Mouse (Mus musculus) limb, embryonic 14.5 days (tissue): Measurements from ENCODE around the gene Gm7168. TPM values are rescaled to one million over a fixed set of nuclear protein-coding genes. Genes with fewer than 3 reads are reported as not detected.
"Not testable (repeated sequence)": the region's sequence is repeated elsewhere in the genome, so short reads cannot be mapped to it uniquely, and the experiment has no call there.

Source experiments
- ATAC-seq: fragments of 200-750 bp; cut with Nextera tagmentation; 2 replicates; pipeline ENCODE4 v1.8.0; 2017; ENCODE audit warnings: low read depth, moderate number of reproducible peaks, moderate TSS enrichment; ENCODE audit not compliant: low FRiP score
- DNase-seq: peaks from one replicate; pipeline ENCODE4 v3.0.0-alpha.2; 2015; ENCODE audit warnings: low spot score
- H3K27ac ChIP-seq: fragments of 300-500 bp; sonication (generic); replicated peaks from 2 replicates; pipeline ENCODE4 v1.5.1; 2014; ENCODE audit warnings: low read depth, mild to moderate bottlenecking, low read length, moderate library complexity, mixed read lengths
- H3K27me3 ChIP-seq: fragments of 300-500 bp; sonication (generic); 2 replicates; pipeline ENCODE4 v1.6.1; 2014; ENCODE audit warnings: low read length, mixed read lengths; ENCODE audit not compliant: control insufficient read depth, insufficient read depth
- H3K36me3 ChIP-seq: fragments of 300-500 bp; sonication (generic); 2 replicates; pipeline ENCODE4 v1.6.1; 2014; ENCODE audit warnings: mild to moderate bottlenecking, low read length, moderate library complexity, mixed read lengths; ENCODE audit not compliant: control insufficient read depth, insufficient read depth
- H3K4me1 ChIP-seq: fragments of 300-500 bp; sonication (generic); 2 replicates; pipeline ENCODE4 v1.6.1; 2014; ENCODE audit warnings: antibody characterized with exemption, low read length, mixed read lengths; ENCODE audit not compliant: control insufficient read depth, insufficient read depth
- H3K4me2 ChIP-seq: fragments of 300-500 bp; sonication (generic); replicated peaks from 2 replicates; pipeline ENCODE4 v1.6.1; 2014; ENCODE audit warnings: low read depth, mild to moderate bottlenecking, low read length, moderate library complexity; ENCODE audit not compliant: severe bottlenecking
- H3K4me3 ChIP-seq: fragments of 300-500 bp; sonication (generic); replicated peaks from 2 replicates; pipeline ENCODE4 v1.5.1; 2014; ENCODE audit warnings: low read length
- H3K9ac ChIP-seq: fragments of 300-500 bp; sonication (generic); 2 replicates; pipeline ENCODE4 v1.6.1; 2014; ENCODE audit warnings: mild to moderate bottlenecking, low read depth, low read length, moderate library complexity; ENCODE audit not compliant: severe bottlenecking
- H3K9me3 ChIP-seq: fragments of 300-500 bp; sonication (generic); 2 replicates; pipeline ENCODE4 v1.6.1; 2016; ENCODE audit warnings: low read length; ENCODE audit not compliant: control insufficient read depth
- POLR2A ChIP-seq: fragments of 200-500 bp; IDR thresholded peaks from 2 replicates; pipeline ENCODE4 v1.8.0; 2012; ENCODE audit warnings: inconsistent platforms, mild to moderate bottlenecking, moderate library complexity, borderline replicate concordance; ENCODE audit not compliant: insufficient read depth, insufficient read length; ENCODE audit errors: extremely low read depth
- WGBS: fragments of 180-500 bp; shearing (Covaris S2); extraction: QIAGEN DNeasy Blood & Tissue Kit; methylation state at CpG from one replicate; pipeline ENCODE4 v1.1.7; 2014; 5-methylcytosine and 5-hydroxymethylcytosine counted together
- polyA plus RNA-seq, 2 experiments: library from polyadenylated mRNA; depleted of rRNA in 1 of 2; stranded (reverse) in 1 of 2; unstranded in 1 of 2; fragments of >200 nt; fragmentation: Nextera tagmentation in 1 of 2; extraction: Ambion mirVana in 1 of 2; gene quantifications; 2 replicates each; pipeline versions ENCODE4 v1.2.1 to v1.2.3; 2012 to 2014

Gm7168 gene
- polyA plus RNA-seq, 2 experiments: 0.06 to 0.11 TPM

DNA sequence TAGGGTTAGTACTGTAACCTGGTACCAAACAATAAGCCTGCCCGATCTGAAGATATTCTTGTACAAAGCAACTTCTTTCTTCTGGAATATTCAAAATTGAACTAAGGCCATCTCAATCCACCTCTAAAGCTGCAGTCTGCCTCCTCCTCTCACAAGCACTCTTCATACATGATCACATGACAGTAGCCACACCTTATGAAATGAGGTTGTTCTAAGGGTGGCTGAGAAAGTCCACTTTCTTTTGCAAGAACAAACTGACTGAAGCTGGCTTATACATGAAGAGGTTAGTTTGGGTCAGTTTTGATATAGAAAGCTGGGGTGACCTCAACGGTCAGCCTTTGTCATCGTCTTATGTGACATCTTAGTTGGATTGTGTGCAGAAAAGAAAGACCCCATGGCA lies 14.1 kb downstream of the Gm7168 start:
- H3K27me3 ChIP-seq, H3K4me3 ChIP-seq, H3K4me2 ChIP-seq, H3K9ac ChIP-seq, H3K9me3 ChIP-seq, ATAC-seq, H3K27ac ChIP-seq, DNase-seq, H3K4me1 ChIP-seq, H3K36me3 ChIP-seq: not testable (repeated sequence)
- WGBS: 93% methylated on average over 3 of the region's 3 CpGs

DNA sequence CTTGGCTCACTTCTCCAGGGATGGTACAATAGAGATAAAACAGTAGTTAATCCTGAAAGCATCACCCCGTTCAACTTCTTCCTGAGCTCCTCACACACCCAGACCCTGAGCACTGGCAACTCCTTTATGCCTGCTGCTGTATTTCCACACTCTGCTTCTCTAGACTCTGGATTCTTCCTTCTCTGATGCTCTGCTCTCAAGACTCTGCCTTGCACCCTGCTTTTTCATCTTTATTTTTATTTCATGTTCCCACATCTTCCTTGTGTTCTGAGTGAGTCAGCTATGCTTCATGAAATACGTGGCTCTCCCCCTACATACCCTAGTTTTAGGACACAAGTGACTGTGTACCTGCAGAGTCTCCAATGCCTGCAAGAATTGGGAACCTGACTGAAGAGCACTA lies 16.9 kb downstream of the Gm7168 start:
- H3K4me2 ChIP-seq, DNase-seq, H3K27me3 ChIP-seq, H3K9me3 ChIP-seq, H3K4me1 ChIP-seq, H3K4me3 ChIP-seq, H3K36me3 ChIP-seq, ATAC-seq, H3K27ac ChIP-seq, H3K9ac ChIP-seq: not testable (repeated sequence)
- WGBS: 30% methylated on average over 1 of the region's 2 CpGs

DNA sequence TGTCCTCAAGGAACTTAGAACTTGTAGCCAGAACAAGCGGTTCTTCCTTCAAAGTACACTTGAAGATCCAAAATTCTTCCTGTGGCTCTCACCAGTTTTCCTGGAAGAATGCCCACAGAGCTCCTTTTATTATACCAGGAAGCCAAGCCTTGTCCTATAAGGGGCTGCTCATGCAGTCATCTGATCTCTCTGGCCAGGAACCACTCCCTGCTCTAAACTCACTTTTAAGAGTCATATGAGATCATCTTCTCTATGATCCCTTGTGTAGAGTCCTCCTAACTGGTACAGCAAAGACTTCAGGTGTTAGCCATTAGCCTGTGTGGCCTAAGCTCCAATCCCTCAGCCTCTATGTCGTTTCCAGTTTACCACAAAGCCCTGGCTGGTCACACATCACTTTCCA lies 21.7 kb downstream of the Gm7168 start:
- H3K4me1 ChIP-seq, H3K9ac ChIP-seq, H3K4me3 ChIP-seq, H3K9me3 ChIP-seq, H3K27me3 ChIP-seq, H3K27ac ChIP-seq, H3K36me3 ChIP-seq, ATAC-seq, DNase-seq, H3K4me2 ChIP-seq: not testable (repeated sequence)
- 43% methylated on average over 1 of the region's 2 CpGs for whole genome bisulfite sequencing

DNA sequence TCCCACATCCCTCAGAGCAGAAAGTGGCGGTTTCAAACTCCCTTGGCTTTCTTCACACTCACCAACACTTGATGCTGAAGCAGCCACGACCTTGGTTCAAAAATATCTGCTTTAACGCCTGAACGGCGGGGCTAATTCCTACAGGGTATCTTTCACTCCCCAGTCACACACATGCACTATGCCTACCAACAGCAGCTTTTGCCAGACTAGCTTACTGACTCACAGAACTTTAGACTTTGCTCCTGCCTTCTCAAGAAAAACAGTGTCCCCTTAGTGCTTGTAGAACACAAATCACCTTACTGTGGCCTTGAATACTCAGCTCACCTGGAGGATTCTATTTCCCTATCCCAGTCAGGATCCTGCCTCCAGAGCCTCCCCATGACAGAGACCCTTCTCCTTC lies 22.6 kb downstream of the Gm7168 start:
- not testable (repeated sequence) for DNase-seq, ATAC-seq

DNA sequence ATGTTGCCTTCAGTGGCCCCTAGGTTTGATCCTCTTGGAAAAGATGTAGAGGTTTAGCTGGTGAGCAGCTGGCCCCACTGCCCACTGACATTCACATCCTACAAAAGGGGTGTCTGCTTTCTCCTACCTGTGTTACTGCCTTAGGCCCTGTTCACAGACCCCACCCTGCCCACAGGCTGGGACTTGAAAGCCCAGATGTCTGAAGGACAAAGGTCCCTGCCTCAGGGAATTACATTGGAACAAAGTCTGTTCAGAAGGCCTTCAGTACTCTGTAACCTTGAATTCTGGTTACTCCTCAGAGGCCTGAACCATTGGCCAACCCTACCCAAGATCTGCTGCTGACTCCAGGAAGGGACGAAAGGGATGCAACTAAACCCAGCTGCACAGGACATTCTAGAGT lies 39.5 kb downstream of the Gm7168 start:
- no peaks in the 10 kb centered on the region for H3K9me3 ChIP-seq
- ATAC-seq (no peak), DNase-seq (no peak)
- no peaks in the 10 kb centered on the region for H3K4me1 ChIP-seq
- no peak overlapping the region for H3K4me3 ChIP-seq
- no peak for TF ChIP-seq POLR2A
- 86% methylated on average over 1 of the region's 1 CpGs for whole genome bisulfite sequencing
- no peak overlapping the region for H3K9ac ChIP-seq
- no peaks in the 10 kb centered on the region for H3K36me3 ChIP-seq
- H3K27me3 ChIP-seq: no peaks in the 10 kb centered on the region
- H3K4me2 ChIP-seq: no peak overlapping the region
- H3K27ac ChIP-seq: no peak overlapping the region

More for the DNA sequence above, 22.6 kb downstream of the Gm7168 start:
- not testable (repeated sequence) for H3K9me3 ChIP-seq, H3K27ac ChIP-seq, H3K27me3 ChIP-seq, H3K4me2 ChIP-seq, H3K9ac ChIP-seq, H3K36me3 ChIP-seq, H3K4me3 ChIP-seq, H3K4me1 ChIP-seq
- WGBS: 83% methylated on average over 3 of the region's 5 CpGs

DNA sequence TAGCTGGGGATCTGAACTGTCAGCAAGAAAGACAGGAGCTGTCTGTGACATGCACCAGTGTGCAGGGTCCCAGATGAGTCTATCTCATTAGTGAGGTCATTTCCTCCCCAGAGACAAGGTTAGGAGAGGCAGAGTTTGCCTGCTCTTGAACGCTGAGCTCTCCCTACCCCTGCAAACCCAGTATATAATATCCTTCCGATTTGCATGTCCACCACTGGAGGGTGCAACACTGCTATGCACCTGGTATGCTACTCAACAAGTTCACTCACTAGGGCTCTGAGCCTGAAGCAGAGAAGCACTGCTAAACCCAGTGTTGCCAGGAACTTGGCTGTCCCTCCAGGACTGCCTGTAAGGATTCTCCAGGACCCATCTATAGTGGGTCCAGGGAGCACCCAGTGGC lies 45.3 kb downstream of the Gm7168 start:
- not testable (repeated sequence) for H3K27me3 ChIP-seq, ATAC-seq, H3K9me3 ChIP-seq, H3K4me2 ChIP-seq, H3K9ac ChIP-seq, H3K27ac ChIP-seq, H3K4me1 ChIP-seq, DNase-seq, H3K4me3 ChIP-seq, H3K36me3 ChIP-seq
- 57% methylated on average over 2 of the region's 2 CpGs for WGBS

Other genes starting within 250 kb of the Gm7168 start
- 48.1 and 58.9 TPM in 2 replicates for gene Afdn, start 187.8 kb upstream of the Gm7168 start, polyA plus RNA-seq (2012; rRNA removed)
- 76.7 and 80.4 TPM in 2 replicates for gene Afdn, start 187.8 kb upstream of the Gm7168 start, polyA plus RNA-seq (2014; fragmentation: Nextera tagmentation; extraction: Ambion mirVana)
- gene Tcte2, start 186.5 kb upstream of the Gm7168 start, polyA plus RNA-seq (2012; rRNA removed): 4.4 and 4.6 TPM in 2 replicates
- gene Tcte2, start 186.5 kb upstream of the Gm7168 start, polyA plus RNA-seq (2014; fragmentation: Nextera tagmentation; extraction: Ambion mirVana): 4.4 and 5.2 TPM in 2 replicates
- gene Gm7356, start 55.3 kb downstream of the Gm7168 start, polyA plus RNA-seq (2012; rRNA removed): not detected in 2 replicates
- not detected in 2 replicates for gene Gm7356, start 55.3 kb downstream of the Gm7168 start, polyA plus RNA-seq (2014; fragmentation: Nextera tagmentation; extraction: Ambion mirVana)
- not detected in 2 replicates for gene Gm7358, start 111.2 kb downstream of the Gm7168 start, polyA plus RNA-seq (2012; rRNA removed)
- gene Gm7358, start 111.2 kb downstream of the Gm7168 start, polyA plus RNA-seq (2014; fragmentation: Nextera tagmentation; extraction: Ambion mirVana): not detected in 2 replicates